Mouse (Mus musculus) forebrain, embryonic 12.5 days (tissue): ENCODE measurements around the gene Fhl3. TPM values are rescaled to one million over a fixed set of nuclear protein-coding genes. Genes with fewer than 3 reads are reported as not detected.
A peak's percentile ranks its signal among the peaks of the same experiment; 100 is the strongest.
"Not testable (repeated sequence)": the region's sequence is repeated elsewhere in the genome, so short reads cannot be mapped to it uniquely, and the experiment has no call there.

ENCODE experiments used
- ATAC-seq: fragments of 200-750 bp; cut with Nextera tagmentation; 2 replicates; pipeline ENCODE4 v1.8.0; 2017; ENCODE audit warnings: moderate TSS enrichment; ENCODE audit not compliant: low FRiP score
- H3K27ac ChIP-seq: fragments of 300-500 bp; sonication (generic); 2 replicates; pipeline ENCODE4 v1.5.1; 2016; ENCODE audit warnings: mild to moderate bottlenecking
- H3K27me3 ChIP-seq: fragments of 300-500 bp; sonication (generic); 2 replicates; pipeline ENCODE4 v1.6.1; 2016; ENCODE audit warnings: mild to moderate bottlenecking
- H3K36me3 ChIP-seq: fragments of 300-500 bp; sonication (generic); replicated peaks from 2 replicates; pipeline ENCODE4 v1.6.1; 2016; ENCODE audit warnings: mild to moderate bottlenecking
- H3K4me1 ChIP-seq: fragments of 300-500 bp; sonication (generic); 2 replicates; pipeline ENCODE4 v1.6.1; 2016
- H3K4me2 ChIP-seq: fragments of 300-500 bp; sonication (generic); 2 replicates; pipeline ENCODE4 v1.6.1; 2016; ENCODE audit warnings: mild to moderate bottlenecking, moderate library complexity
- H3K4me3 ChIP-seq: fragments of 300-500 bp; sonication (generic); replicated peaks from 2 replicates; pipeline ENCODE4 v1.5.1; 2016; ENCODE audit warnings: mild to moderate bottlenecking
- H3K9ac ChIP-seq: fragments of 300-500 bp; sonication (generic); 2 replicates; pipeline ENCODE4 v1.6.1; 2016; ENCODE audit warnings: mild to moderate bottlenecking
- H3K9me3 ChIP-seq: fragments of 300-500 bp; sonication (generic); 2 replicates; pipeline ENCODE4 v1.6.1; 2016
- WGBS: fragments of 180-500 bp; shearing (Covaris S2); methylation state at CpG from one replicate; pipeline ENCODE4 v1.1.7; 2016; 5-methylcytosine and 5-hydroxymethylcytosine counted together
- polyA plus RNA-seq: library from polyadenylated mRNA; unstranded; fragments of >200 nt; fragmentation: Nextera tagmentation; extraction: Ambion mirVana; gene quantifications from 2 replicates; pipeline ENCODE4 v1.2.1, GENCODE M21; 2016

Fhl3 gene
- polyA plus RNA-seq, 1 experiment from 2014 or later = 2.2 TPM

DNA sequence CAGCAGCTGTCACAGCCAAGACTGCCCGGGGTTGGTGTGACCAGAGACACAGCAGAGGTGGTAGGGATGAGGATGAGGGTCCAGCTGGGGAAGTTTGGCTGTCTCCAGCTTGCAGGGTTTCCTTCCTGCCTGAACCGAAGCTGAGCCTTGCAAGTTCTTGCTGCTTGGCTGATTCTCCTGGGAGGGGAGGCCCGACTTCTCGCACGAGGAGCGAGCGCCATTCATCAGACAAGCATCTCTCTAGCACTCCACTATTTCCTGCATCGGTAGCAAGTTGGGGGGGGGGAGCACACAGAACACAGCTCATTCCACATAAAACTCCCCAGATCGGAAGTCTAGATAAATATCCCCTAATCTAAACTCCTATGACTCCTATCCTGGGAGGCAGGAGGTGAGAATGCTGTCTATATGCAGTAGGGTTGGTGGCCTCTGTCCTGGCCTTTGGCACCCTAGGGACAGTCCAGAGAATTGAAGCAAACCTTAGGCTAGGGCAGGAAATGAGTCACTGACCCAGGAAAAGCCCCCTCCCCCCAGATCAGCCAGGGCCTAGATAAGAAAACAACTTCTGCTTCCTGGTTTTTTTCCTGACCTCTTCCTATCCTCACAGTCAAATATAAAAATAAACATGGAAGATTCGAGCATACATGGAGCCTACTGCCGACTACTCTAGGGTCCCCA is 4.4 kb downstream of the Fhl3 start:
- peak overlapping the region; percentile 48 for H3K9ac ChIP-seq
- H3K4me2 ChIP-seq = peak overlapping the region; percentile 42
- peaks cover 67% of the 10 kb centered on the region for H3K4me1 ChIP-seq
- peak overlapping the region; percentile 77 for H3K27ac ChIP-seq
- H3K9me3 ChIP-seq = no peaks in the 10 kb centered on the region
- 0 out of 2 replicates have a peak overlapping the region, but pooled peaks have one; percentile 4 for H3K4me3 ChIP-seq
- no peaks in the 10 kb centered on the region for H3K36me3 ChIP-seq
- 17% methylated on average over 11 of the region's 11 CpGs for WGBS
- peaks cover 20% of the 10 kb centered on the region for H3K27me3 ChIP-seq
- no peak for ATAC-seq

DNA sequence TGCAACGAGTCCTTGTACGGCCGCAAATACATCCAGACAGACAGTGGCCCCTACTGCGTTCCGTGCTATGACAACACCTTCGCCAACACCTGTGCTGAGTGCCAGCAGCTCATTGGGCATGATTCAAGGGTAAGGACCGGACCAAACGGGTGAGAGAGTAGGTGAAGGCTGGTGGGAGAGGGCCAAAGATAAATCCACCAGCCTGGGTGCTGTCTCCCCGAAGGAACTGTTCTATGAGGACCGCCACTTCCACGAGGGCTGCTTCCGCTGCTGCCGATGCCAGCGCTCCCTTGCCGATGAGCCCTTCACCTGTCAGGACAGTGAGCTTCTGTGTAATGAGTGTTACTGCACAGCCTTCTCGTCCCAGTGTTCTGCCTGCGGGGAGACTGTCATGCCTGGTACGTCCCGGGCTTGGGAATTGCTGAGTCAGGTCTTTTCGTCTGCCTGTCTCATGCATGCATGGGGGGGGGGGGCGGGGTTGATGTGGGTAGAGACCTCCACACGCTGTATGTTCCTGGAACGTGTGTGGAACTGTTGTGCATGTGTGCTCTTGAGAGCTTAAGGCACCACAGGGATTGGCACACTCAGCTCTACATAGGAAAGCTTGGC is 5.3 kb downstream of the Fhl3 start:
- Histone ChIP-seq H3K27me3 (peaks cover 23% of the 10 kb centered on the region), H3K27ac (0 out of 2 replicates have a peak overlapping the region, but pooled peaks have one; percentile 16), H3K9me3 (no peaks in the 10 kb centered on the region), H3K9ac (no peak overlapping the region), H3K4me2 (no peak overlapping the region), H3K4me3 (no peak overlapping the region), H3K4me1 (peaks cover 64% of the 10 kb centered on the region), H3K36me3 (no peaks in the 10 kb centered on the region)
- 89% methylated on average over 23 of the region's 23 CpGs for WGBS
- ATAC-seq = no peak

GRCm38 (mm10) chr4:124707381-124708199 is 7.1 kb downstream of the Fhl3 start:
- not testable (repeated sequence) for H3K9me3 ChIP-seq, H3K4me3 ChIP-seq, H3K4me2 ChIP-seq, ATAC-seq, H3K27ac ChIP-seq, H3K36me3 ChIP-seq, H3K9ac ChIP-seq
- peaks cover 21% of the 10 kb centered on the region for H3K27me3 ChIP-seq
- peaks cover 48% of the 10 kb centered on the region for H3K4me1 ChIP-seq
- 89% methylated on average over 25 of the region's 25 CpGs for WGBS

- Histone ChIP-seq H3K27ac (peak overlapping the region; percentile 77), H3K27me3 (peaks cover 21% of the 10 kb centered on the region), H3K4me2 (peak overlapping the region; percentile 62; the same call in 1 of the 2 replicates), H3K4me1 (peaks cover 46% of the 10 kb centered on the region)
- not testable (repeated sequence) for H3K9ac ChIP-seq, H3K9me3 ChIP-seq, H3K36me3 ChIP-seq, ATAC-seq, H3K4me3 ChIP-seq
- 20% methylated on average over 1 of the region's 1 CpGs for WGBS
Observed at GRCm38 (mm10) chr4:124708200-124708517, 7.7 kb downstream of the Fhl3 start.

- peak; percentile 56 for ATAC-seq
- Histone ChIP-seq H3K9ac (peak overlapping the region; percentile 36), H3K4me3 (peak overlapping the region; percentile 31), H3K27ac (peak overlapping the region; percentile 77), H3K9me3 (no peaks in the 10 kb centered on the region), H3K4me2 (peak overlapping the region; percentile 62), H3K36me3 (no peaks in the 10 kb centered on the region), H3K27me3 (peaks cover 21% of the 10 kb centered on the region), H3K4me1 (peaks cover 39% of the 10 kb centered on the region)
- 1% methylated on average over 41 of the region's 41 CpGs for WGBS
Observed at GRCm38 (mm10) chr4:124708518-124709477, 8.3 kb downstream of the Fhl3 start.

DNA sequence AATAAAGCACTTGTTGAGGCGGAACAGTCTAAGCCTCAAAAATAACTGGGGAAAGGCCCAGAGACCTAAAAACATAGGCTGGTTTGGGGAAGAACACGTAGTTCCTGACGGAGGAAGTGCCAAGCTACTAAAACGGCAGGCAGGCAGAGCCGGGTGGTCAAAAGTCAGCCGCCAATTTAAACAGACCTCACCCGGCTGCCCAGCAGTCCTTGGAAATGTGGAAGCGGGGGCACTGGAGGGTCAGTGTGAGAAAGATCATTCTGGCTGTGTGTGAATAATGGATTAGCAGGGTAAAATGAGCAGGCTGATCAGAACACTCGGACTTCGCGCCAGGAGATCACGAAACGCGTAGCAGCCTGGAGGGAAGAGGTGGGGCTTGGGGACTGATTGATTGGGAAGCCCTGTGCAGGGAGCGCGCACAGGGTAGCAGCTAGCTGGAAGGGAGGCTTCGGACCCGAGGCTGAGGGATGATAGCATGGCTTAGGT is 9.5 kb downstream of the Fhl3 start:
- H3K4me1 ChIP-seq = peaks cover 30% of the 10 kb centered on the region
- 0 out of 2 replicates have a peak overlapping the region, but pooled peaks have one; percentile 31 for H3K27ac ChIP-seq
- no peak overlapping the region for H3K4me3 ChIP-seq
- H3K9ac ChIP-seq = no peak overlapping the region
- no peaks in the 10 kb centered on the region for H3K9me3 ChIP-seq
- no peak for ATAC-seq
- no peaks in the 10 kb centered on the region for H3K36me3 ChIP-seq
- H3K4me2 ChIP-seq = peak overlapping the region; percentile 45
- 5% methylated on average over 18 of the region's 18 CpGs for WGBS
- peaks cover 21% of the 10 kb centered on the region for H3K27me3 ChIP-seq

GRCm38 (mm10) chr4:124710776-124711291 is 10.3 kb downstream of the Fhl3 start:
- ATAC-seq = no peak
- WGBS = 7% methylated on average over 5 of the region's 5 CpGs

GRCm38 (mm10) chr4:124712618-124713017 is 12.1 kb downstream of the Fhl3 start:
- ATAC-seq = no peak
- H3K4me3 ChIP-seq = no peak overlapping the region
- H3K4me2 ChIP-seq = no peak overlapping the region
- WGBS = 86% methylated on average over 6 of the region's 6 CpGs
- H3K9ac ChIP-seq = no peak overlapping the region
- peaks cover 15% of the 10 kb centered on the region for H3K36me3 ChIP-seq
- no peak overlapping the region for H3K27ac ChIP-seq
- H3K4me1 ChIP-seq = peaks cover 40% of the 10 kb centered on the region
- H3K9me3 ChIP-seq = no peaks in the 10 kb centered on the region
- H3K27me3 ChIP-seq = peaks cover 21% of the 10 kb centered on the region

More at GRCm38 (mm10) chr4:124710776-124711291, 10.3 kb downstream of the Fhl3 start:
- H3K9ac ChIP-seq = no peak overlapping the region
- H3K4me1 ChIP-seq = peaks cover 32% of the 10 kb centered on the region
- peaks cover 21% of the 10 kb centered on the region for H3K27me3 ChIP-seq
- H3K4me3 ChIP-seq = no peak overlapping the region
- H3K4me2 ChIP-seq = no peak overlapping the region
- no peak overlapping the region for H3K27ac ChIP-seq
- H3K9me3 ChIP-seq = no peaks in the 10 kb centered on the region
- peaks cover under 1% of the 10 kb centered on the region for H3K36me3 ChIP-seq

- H3K27me3 ChIP-seq = peaks cover 16% of the 10 kb centered on the region
- 78% methylated on average over 5 of the region's 5 CpGs for WGBS
- ATAC-seq = not testable (repeated sequence)
Observed at GRCm38 (mm10) chr4:124713850-124714249, 13.3 kb downstream of the Fhl3 start.

GRCm38 (mm10) chr4:124714545-124715481 is 14.3 kb downstream of the Fhl3 start, which contains the start of gene Sf3a3:
Gene Sf3a3 (plus strand): TSS chr4:124714776.
- peaks cover 25% of the 10 kb centered on the region for H3K4me1 ChIP-seq
- under 1% methylated on average over 57 of the region's 57 CpGs for WGBS
- no peaks in the 10 kb centered on the region for H3K9me3 ChIP-seq
- peak within 1 kb of the TSS; percentile 76 for H3K27ac ChIP-seq
- peak within 1 kb of the TSS; percentile 89 for H3K4me3 ChIP-seq
- peak; percentile 95 for ATAC-seq
- peaks cover 6% of the 10 kb centered on the region for H3K27me3 ChIP-seq
- peaks cover 37% of the 10 kb centered on the region for H3K36me3 ChIP-seq
- H3K4me2 ChIP-seq = peak within 1 kb of the TSS; percentile 97
- peak within 1 kb of the TSS; percentile 88 for H3K9ac ChIP-seq

More at GRCm38 (mm10) chr4:124713850-124714249, 13.3 kb downstream of the Fhl3 start:
- H3K4me2 ChIP-seq, H3K27ac ChIP-seq, H3K9me3 ChIP-seq, H3K9ac ChIP-seq, H3K4me3 ChIP-seq: not testable (repeated sequence)
- peaks cover 28% of the 10 kb centered on the region for H3K36me3 ChIP-seq
- H3K4me1 ChIP-seq = peaks cover 34% of the 10 kb centered on the region
